Mouse (Mus musculus): ENCODE data around the gene Gpx6. TPM values are rescaled to one million over a fixed set of nuclear protein-coding genes. Genes with fewer than 3 reads are reported as not detected.

Gpx6 gene
- polyA plus RNA-seq, 1 experiment from 2014 or later = 0.41 TPM

- H3K9ac ChIP-seq (replicated peaks; ENCODE audit: low read length) = peak overlapping the region; percentile 64
- WGBS = under 1% methylated on average over 25 of the region's 25 CpGs
- ATAC-seq (replicated peaks; ENCODE audit: insufficient number of reproducible peaks, low FRiP score, low TSS enrichment, low read depth) (peak; percentile 75), DNase-seq (ENCODE audit: low spot score) (peak; percentile 94)
- no peaks in the 10 kb centered on the region for H3K4me1 ChIP-seq (ENCODE audit: control insufficient read depth, insufficient read depth, low read length)
- H3K9me3 ChIP-seq (replicated peaks; ENCODE audit: control insufficient read depth, low read length) = no peaks in the 10 kb centered on the region
- peak overlapping the region; percentile 49 for H3K4me2 ChIP-seq (ENCODE audit: low read depth, low read length)
- H3K36me3 ChIP-seq (replicated peaks; ENCODE audit: control insufficient read depth, insufficient read depth, low read depth, low read length) = no peaks in the 10 kb centered on the region
- H3K27ac ChIP-seq (replicated peaks; ENCODE audit: low read depth, low read length) = no peak overlapping the region
- H3K4me3 ChIP-seq (ENCODE audit: low read depth, low read length) = peak overlapping the region; percentile 51
- no peaks in the 10 kb centered on the region for H3K27me3 ChIP-seq (ENCODE audit: control insufficient read depth, insufficient read depth, low read length)
Measured at GRCm38 (mm10) chr13:21275815-21276550, 35.9 kb upstream of the Gpx6 start.

DNA sequence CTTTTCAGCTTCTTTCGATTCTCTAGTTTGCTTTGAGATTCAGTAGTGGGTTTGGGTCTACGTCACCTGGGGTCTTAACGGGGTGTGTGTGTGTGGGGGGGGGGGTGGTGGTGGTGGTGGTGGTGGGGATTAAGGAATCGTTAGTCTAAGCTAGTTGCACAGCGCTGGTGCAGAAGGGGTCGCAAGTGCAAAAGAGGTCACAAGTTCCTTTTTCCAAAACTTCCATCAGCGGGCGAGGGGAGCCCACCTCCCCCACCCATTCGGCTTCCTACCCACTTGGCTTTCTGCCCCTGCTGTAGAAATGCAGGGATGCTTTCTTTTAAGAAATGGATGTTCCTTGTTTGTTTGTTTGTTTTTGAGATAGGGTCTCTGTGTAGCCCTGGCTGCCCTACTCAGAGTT, 35.4 kb upstream of the Gpx6 start:
- DNase-seq (ENCODE audit: low spot score) = peak; percentile 33
- ATAC-seq (replicated peaks; ENCODE audit: insufficient number of reproducible peaks, low FRiP score, low TSS enrichment, low read depth) = no peak

GRCm38 (mm10) chr13:21279076-21279475, 32.8 kb upstream of the Gpx6 start:
- WGBS = 5% methylated on average over 8 of the region's 8 CpGs
- Histone ChIP-seq H3K36me3 (replicated peaks; ENCODE audit: control insufficient read depth, insufficient read depth, low read depth, low read length) (no peaks in the 10 kb centered on the region), H3K9me3 (replicated peaks; ENCODE audit: control insufficient read depth, low read length) (no peaks in the 10 kb centered on the region), H3K27me3 (ENCODE audit: control insufficient read depth, insufficient read depth, low read length) (no peaks in the 10 kb centered on the region), H3K4me2 (ENCODE audit: low read depth, low read length) (peak overlapping the region; percentile 39), H3K27ac (replicated peaks; ENCODE audit: low read depth, low read length) (no peak overlapping the region), H3K4me1 (ENCODE audit: control insufficient read depth, insufficient read depth, low read length) (no peaks in the 10 kb centered on the region), H3K9ac (replicated peaks; ENCODE audit: low read length) (no peak overlapping the region), H3K4me3 (ENCODE audit: low read depth, low read length) (peak overlapping the region; percentile 38)
- peak; percentile 18 for DNase-seq (ENCODE audit: low spot score)
- ATAC-seq (replicated peaks; ENCODE audit: insufficient number of reproducible peaks, low FRiP score, low TSS enrichment, low read depth) = no peak

More for the DNA sequence above, 35.4 kb upstream of the Gpx6 start:
- Histone ChIP-seq H3K9ac (replicated peaks; ENCODE audit: low read length) (peak overlapping the region; percentile 64), H3K36me3 (replicated peaks; ENCODE audit: control insufficient read depth, insufficient read depth, low read depth, low read length) (no peaks in the 10 kb centered on the region), H3K4me1 (ENCODE audit: control insufficient read depth, insufficient read depth, low read length) (no peaks in the 10 kb centered on the region), H3K4me3 (ENCODE audit: low read depth, low read length) (peak overlapping the region; percentile 51), H3K27me3 (ENCODE audit: control insufficient read depth, insufficient read depth, low read length) (no peaks in the 10 kb centered on the region), H3K27ac (replicated peaks; ENCODE audit: low read depth, low read length) (no peak overlapping the region), H3K4me2 (ENCODE audit: low read depth, low read length) (peak overlapping the region; percentile 49), H3K9me3 (replicated peaks; ENCODE audit: control insufficient read depth, low read length) (no peaks in the 10 kb centered on the region)
- WGBS = 0% methylated on average over 9 of the region's 9 CpGs

GRCm38 (mm10) chr13:21279559-21279958, 32.4 kb upstream of the Gpx6 start:
- peak; percentile 92 for DNase-seq (ENCODE audit: low spot score)
- Histone ChIP-seq H3K4me2 (ENCODE audit: low read depth, low read length) (no peak overlapping the region; the same call in 1 of the 2 replicates), H3K27ac (replicated peaks; ENCODE audit: low read depth, low read length) (no peak overlapping the region), H3K9ac (replicated peaks; ENCODE audit: low read length) (no peak overlapping the region), H3K4me1 (ENCODE audit: control insufficient read depth, insufficient read depth, low read length) (no peaks in the 10 kb centered on the region), H3K36me3 (replicated peaks; ENCODE audit: control insufficient read depth, insufficient read depth, low read depth, low read length) (no peaks in the 10 kb centered on the region), H3K4me3 (ENCODE audit: low read depth, low read length) (peak overlapping the region; percentile 38), H3K9me3 (replicated peaks; ENCODE audit: control insufficient read depth, low read length) (no peaks in the 10 kb centered on the region), H3K27me3 (ENCODE audit: control insufficient read depth, insufficient read depth, low read length) (no peaks in the 10 kb centered on the region)
- peak; percentile 54; the same call in 1 of the 2 replicates for ATAC-seq (replicated peaks; ENCODE audit: insufficient number of reproducible peaks, low FRiP score, low TSS enrichment, low read depth)
- WGBS = 1% methylated on average over 13 of the region's 13 CpGs

- ATAC-seq (replicated peaks; ENCODE audit: insufficient number of reproducible peaks, low FRiP score, low TSS enrichment, low read depth) = no peak
Measured at GRCm38 (mm10) chr13:21292631-21293030, 19.3 kb upstream of the Gpx6 start, which contains the start of gene Gpx5. Gpx5 (minus strand) TSS chr13:21292731.

DNA sequence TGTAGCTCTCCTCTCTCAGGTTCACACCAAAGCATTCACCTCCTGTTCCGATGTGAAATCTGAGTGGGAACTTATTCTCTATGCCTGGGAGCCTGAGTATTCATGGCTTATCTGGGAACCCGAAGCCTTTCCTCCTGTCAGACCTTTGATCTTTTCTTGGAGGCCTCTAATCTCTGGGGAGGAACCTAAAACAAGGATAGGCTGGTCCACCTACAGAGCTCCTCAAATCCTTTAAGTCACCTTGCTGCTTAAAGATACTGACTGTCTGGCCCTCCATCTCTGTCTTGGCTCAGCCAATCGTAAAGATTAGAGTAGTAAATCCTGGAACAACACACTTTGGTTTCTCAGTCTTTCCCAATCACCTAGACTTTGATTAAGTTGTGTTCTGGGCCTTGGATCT, 13.4 kb upstream of the Gpx6 start:
- H3K27ac ChIP-seq (replicated peaks; ENCODE audit: low read depth, low read length) = no peak overlapping the region
- DNase-seq (ENCODE audit: low spot score) = no peak
- no peaks in the 10 kb centered on the region for H3K9me3 ChIP-seq (replicated peaks; ENCODE audit: control insufficient read depth, low read length)
- no peaks in the 10 kb centered on the region for H3K27me3 ChIP-seq (ENCODE audit: control insufficient read depth, insufficient read depth, low read length)
- no peak overlapping the region for H3K4me3 ChIP-seq (ENCODE audit: low read depth, low read length)
- no peak overlapping the region for H3K4me2 ChIP-seq (ENCODE audit: low read depth, low read length)
- no peak for ATAC-seq (replicated peaks; ENCODE audit: insufficient number of reproducible peaks, low FRiP score, low TSS enrichment, low read depth)
- no peaks in the 10 kb centered on the region for H3K4me1 ChIP-seq (ENCODE audit: control insufficient read depth, insufficient read depth, low read length)
- H3K9ac ChIP-seq (replicated peaks; ENCODE audit: low read length) = no peak overlapping the region
- no peaks in the 10 kb centered on the region for H3K36me3 ChIP-seq (replicated peaks; ENCODE audit: control insufficient read depth, insufficient read depth, low read depth, low read length)
- WGBS = 53% methylated on average over 3 of the region's 3 CpGs

More at GRCm38 (mm10) chr13:21292631-21293030, 19.3 kb upstream of the Gpx6 start, which contains the start of gene Gpx5:
- DNase-seq (ENCODE audit: low spot score) = no peak
- Histone ChIP-seq H3K27ac (replicated peaks; ENCODE audit: low read depth, low read length) (no peak within 1 kb of the TSS), H3K4me2 (ENCODE audit: low read depth, low read length) (no peak within 1 kb of the TSS), H3K4me3 (ENCODE audit: low read depth, low read length) (no peak within 1 kb of the TSS), H3K36me3 (replicated peaks; ENCODE audit: control insufficient read depth, insufficient read depth, low read depth, low read length) (no peaks in the 10 kb centered on the region), H3K27me3 (ENCODE audit: control insufficient read depth, insufficient read depth, low read length) (no peaks in the 10 kb centered on the region), H3K9me3 (replicated peaks; ENCODE audit: control insufficient read depth, low read length) (no peaks in the 10 kb centered on the region), H3K4me1 (ENCODE audit: control insufficient read depth, insufficient read depth, low read length) (no peaks in the 10 kb centered on the region), H3K9ac (replicated peaks; ENCODE audit: low read length) (no peak within 1 kb of the TSS)
- 93% methylated on average over 6 of the region's 6 CpGs for WGBS

DNA sequence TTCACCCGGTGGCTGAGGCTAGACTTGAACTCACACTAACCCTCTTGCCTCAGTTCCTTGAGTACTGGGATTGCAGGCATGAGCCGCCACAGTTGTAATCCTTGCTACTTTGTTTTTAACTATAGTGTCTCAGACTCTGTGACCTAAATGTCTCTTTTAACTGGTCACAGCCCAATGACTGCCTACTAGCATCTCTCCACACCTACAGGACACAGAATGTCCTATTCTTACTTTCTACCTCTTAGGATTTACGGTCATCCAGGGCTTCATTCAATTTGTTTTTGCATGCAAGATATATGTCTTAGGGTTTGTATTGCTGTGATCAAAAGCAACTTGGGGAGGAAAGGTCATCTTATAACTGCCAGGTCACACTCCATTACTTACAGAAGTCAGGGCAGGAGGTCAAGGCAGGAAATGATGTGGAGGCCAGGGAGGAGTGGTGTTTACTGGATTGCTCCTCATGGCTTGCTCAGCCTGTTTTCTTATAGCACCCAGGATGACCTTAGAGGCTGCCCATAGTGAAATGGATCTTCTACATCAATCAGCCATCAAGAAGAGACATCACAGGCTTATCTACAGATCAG, 7.3 kb upstream of the Gpx6 start:
- DNase-seq (ENCODE audit: low spot score) (no peak), ATAC-seq (replicated peaks; ENCODE audit: insufficient number of reproducible peaks, low FRiP score, low TSS enrichment, low read depth) (no peak)
- no peaks in the 10 kb centered on the region for H3K4me1 ChIP-seq (ENCODE audit: control insufficient read depth, insufficient read depth, low read length)
- H3K27ac ChIP-seq (replicated peaks; ENCODE audit: low read depth, low read length) = no peak overlapping the region
- no peak overlapping the region for H3K4me3 ChIP-seq (ENCODE audit: low read depth, low read length)
- 63% methylated on average over 3 of the region's 3 CpGs for WGBS
- no peaks in the 10 kb centered on the region for H3K27me3 ChIP-seq (ENCODE audit: control insufficient read depth, insufficient read depth, low read length)
- H3K4me2 ChIP-seq (ENCODE audit: low read depth, low read length) = no peak overlapping the region
- H3K36me3 ChIP-seq (replicated peaks; ENCODE audit: control insufficient read depth, insufficient read depth, low read depth, low read length) = no peaks in the 10 kb centered on the region
- H3K9me3 ChIP-seq (replicated peaks; ENCODE audit: control insufficient read depth, low read length) = no peaks in the 10 kb centered on the region
- H3K9ac ChIP-seq (replicated peaks; ENCODE audit: low read length) = no peak overlapping the region

- Histone ChIP-seq H3K36me3 (replicated peaks; ENCODE audit: control insufficient read depth, insufficient read depth, low read depth, low read length) (no peaks in the 10 kb centered on the region), H3K27ac (replicated peaks; ENCODE audit: low read depth, low read length) (no peak overlapping the region), H3K4me3 (ENCODE audit: low read depth, low read length) (no peak overlapping the region), H3K4me2 (ENCODE audit: low read depth, low read length) (no peak overlapping the region), H3K9ac (replicated peaks; ENCODE audit: low read length) (no peak overlapping the region), H3K4me1 (ENCODE audit: control insufficient read depth, insufficient read depth, low read length) (no peaks in the 10 kb centered on the region), H3K27me3 (ENCODE audit: control insufficient read depth, insufficient read depth, low read length) (no peaks in the 10 kb centered on the region), H3K9me3 (replicated peaks; ENCODE audit: control insufficient read depth, low read length) (no peaks in the 10 kb centered on the region)
- DNase-seq (ENCODE audit: low spot score) = no peak
- no peak for ATAC-seq (replicated peaks; ENCODE audit: insufficient number of reproducible peaks, low FRiP score, low TSS enrichment, low read depth)
- WGBS = 70% methylated on average over 2 of the region's 2 CpGs
Measured at GRCm38 (mm10) chr13:21309788-21310187, 2.1 kb upstream of the Gpx6 start.

Measured in embryonic facial prominence, embryonic 11.5 days (tissue).